Mouse (Mus musculus): Measurements from ENCODE around the gene 2010111I01Rik. TPM values are rescaled to one million over a fixed set of nuclear protein-coding genes. Genes with fewer than 3 reads are reported as not detected.

The 2010111I01Rik gene
- polyA plus RNA-seq, 1 experiment: 22.5 TPM

DNA sequence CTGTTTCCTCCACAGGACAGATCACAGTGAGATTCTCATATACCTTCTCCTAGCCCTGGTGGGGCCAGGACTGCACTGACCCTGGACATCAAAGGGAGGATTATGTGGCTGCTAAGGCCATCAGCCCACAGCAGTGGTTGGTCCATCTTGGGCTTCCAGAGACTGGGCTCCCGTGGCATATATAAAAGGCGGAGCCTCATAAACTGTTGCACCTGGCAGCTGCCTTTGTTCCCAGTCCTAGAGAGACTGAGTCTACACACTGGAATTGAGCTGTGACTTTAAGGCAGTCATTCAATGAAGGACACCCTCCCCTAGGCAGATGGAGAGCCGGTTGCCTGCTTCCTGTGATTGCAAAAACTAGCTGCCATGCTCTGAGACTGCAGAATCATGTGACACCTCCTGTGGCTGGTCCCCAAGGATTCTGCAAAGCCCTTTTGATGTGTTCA lies 337.1 kb downstream of the 2010111I01Rik start:
- Histone ChIP-seq H3K36me3 (ENCODE audit: control insufficient read depth, insufficient read depth, low read length) (peaks cover 19% of the 10 kb centered on the region), H3K27me3 (ENCODE audit: control insufficient read depth, insufficient read depth, low read length) (no peaks in the 10 kb centered on the region), H3K4me3 (ENCODE audit: extremely low read depth, insufficient read depth, insufficient read length) (no peak overlapping the region), H3K4me1 (ENCODE audit: control insufficient read depth, insufficient read depth, insufficient read length) (no peaks in the 10 kb centered on the region), H3K27ac (ENCODE audit: insufficient read depth, low read length) (no peak overlapping the region)
- 58% methylated on average over 3 of the region's 3 CpGs for WGBS
- TF ChIP-seq POLR2A (IDR thresholded peaks at IDR 0.05; ENCODE audit: low read depth, low read length) (no peak), CTCF (IDR thresholded peaks at IDR 0.05; ENCODE audit: extremely low read depth, insufficient read depth, insufficient read length, insufficient replicate concordance) (no peak)
- DNase-seq (ENCODE audit: low read depth in 1 of 2, low spot score in 2 of 2): no peak

- WGBS: 98% methylated on average over 5 of the region's 5 CpGs
- TF ChIP-seq POLR2A (IDR thresholded peaks at IDR 0.05; ENCODE audit: low read depth, low read length) (no peak), CTCF (IDR thresholded peaks at IDR 0.05; ENCODE audit: extremely low read depth, insufficient read depth, insufficient read length, insufficient replicate concordance) (no peak)
- peaks cover 19% of the 10 kb centered on the region for H3K36me3 ChIP-seq (ENCODE audit: control insufficient read depth, insufficient read depth, low read length)
- H3K27me3 ChIP-seq (ENCODE audit: control insufficient read depth, insufficient read depth, low read length): no peaks in the 10 kb centered on the region
- no peak overlapping the region for H3K27ac ChIP-seq (ENCODE audit: insufficient read depth, low read length)
- H3K4me3 ChIP-seq (ENCODE audit: extremely low read depth, insufficient read depth, insufficient read length): no peak overlapping the region
- no peak for DNase-seq (ENCODE audit: low read depth in 1 of 2, low spot score in 2 of 2)
- H3K4me1 ChIP-seq (ENCODE audit: control insufficient read depth, insufficient read depth, insufficient read length): no peaks in the 10 kb centered on the region
Measured at GRCm38 (mm10) chr13:63302381-63302780, 337.7 kb downstream of the 2010111I01Rik start.

DNA sequence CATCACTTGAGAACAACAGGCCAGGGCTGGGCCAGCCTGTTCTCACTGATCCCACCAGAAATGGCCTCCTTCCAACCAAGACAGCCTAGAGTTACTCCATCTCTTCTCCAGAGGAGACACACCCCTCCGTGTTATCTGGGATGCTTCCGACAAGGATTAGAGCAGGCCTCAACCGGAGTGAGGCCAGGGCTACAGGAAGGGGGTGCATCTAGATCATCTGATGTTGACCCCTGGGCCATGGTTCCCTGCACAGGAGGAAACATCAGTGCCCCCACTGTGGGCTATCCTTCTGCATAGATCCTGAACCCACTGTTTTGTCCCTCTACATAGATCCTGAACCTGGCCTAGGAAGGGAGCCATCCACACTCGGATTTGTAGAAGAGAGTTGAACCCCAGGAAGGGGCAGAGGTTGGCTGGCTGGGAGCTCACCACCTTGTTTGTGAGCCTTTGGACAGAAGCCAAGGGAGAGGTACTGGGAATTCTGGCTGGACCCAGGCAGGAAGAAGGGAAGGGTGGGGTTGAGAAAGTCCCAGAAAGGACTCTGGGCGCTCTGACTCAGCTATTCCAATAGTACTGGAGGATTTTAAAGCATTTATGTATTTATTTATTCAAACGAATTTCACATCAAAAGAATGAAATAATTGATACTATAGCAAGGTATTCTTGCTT lies 339.6 kb downstream of the 2010111I01Rik start:
- 85% methylated on average over 6 of the region's 6 CpGs for WGBS
- peaks cover 17% of the 10 kb centered on the region for H3K36me3 ChIP-seq (ENCODE audit: control insufficient read depth, insufficient read depth, low read length)
- no peak overlapping the region for H3K27ac ChIP-seq (ENCODE audit: insufficient read depth, low read length)

GRCm38 (mm10) chr13:63304799-63305159 lies 340.1 kb downstream of the 2010111I01Rik start:
- no peak for TF ChIP-seq CTCF (IDR thresholded peaks at IDR 0.05; ENCODE audit: extremely low read depth, insufficient read depth, insufficient read length, insufficient replicate concordance)
- TF ChIP-seq POLR2A (IDR thresholded peaks at IDR 0.05; ENCODE audit: low read depth, low read length): no peak
- H3K27ac ChIP-seq (ENCODE audit: insufficient read depth, low read length): no peak overlapping the region

More for the DNA sequence above, 339.6 kb downstream of the 2010111I01Rik start:
- no peak for DNase-seq (ENCODE audit: low read depth in 1 of 2, low spot score in 2 of 2)
- TF ChIP-seq POLR2A (IDR thresholded peaks at IDR 0.05; ENCODE audit: low read depth, low read length): no peak
- no peak for TF ChIP-seq CTCF (IDR thresholded peaks at IDR 0.05; ENCODE audit: extremely low read depth, insufficient read depth, insufficient read length, insufficient replicate concordance)
- H3K27me3 ChIP-seq (ENCODE audit: control insufficient read depth, insufficient read depth, low read length): no peaks in the 10 kb centered on the region
- no peaks in the 10 kb centered on the region for H3K4me1 ChIP-seq (ENCODE audit: control insufficient read depth, insufficient read depth, insufficient read length)
- H3K4me3 ChIP-seq (ENCODE audit: extremely low read depth, insufficient read depth, insufficient read length): no peak overlapping the region

DNA sequence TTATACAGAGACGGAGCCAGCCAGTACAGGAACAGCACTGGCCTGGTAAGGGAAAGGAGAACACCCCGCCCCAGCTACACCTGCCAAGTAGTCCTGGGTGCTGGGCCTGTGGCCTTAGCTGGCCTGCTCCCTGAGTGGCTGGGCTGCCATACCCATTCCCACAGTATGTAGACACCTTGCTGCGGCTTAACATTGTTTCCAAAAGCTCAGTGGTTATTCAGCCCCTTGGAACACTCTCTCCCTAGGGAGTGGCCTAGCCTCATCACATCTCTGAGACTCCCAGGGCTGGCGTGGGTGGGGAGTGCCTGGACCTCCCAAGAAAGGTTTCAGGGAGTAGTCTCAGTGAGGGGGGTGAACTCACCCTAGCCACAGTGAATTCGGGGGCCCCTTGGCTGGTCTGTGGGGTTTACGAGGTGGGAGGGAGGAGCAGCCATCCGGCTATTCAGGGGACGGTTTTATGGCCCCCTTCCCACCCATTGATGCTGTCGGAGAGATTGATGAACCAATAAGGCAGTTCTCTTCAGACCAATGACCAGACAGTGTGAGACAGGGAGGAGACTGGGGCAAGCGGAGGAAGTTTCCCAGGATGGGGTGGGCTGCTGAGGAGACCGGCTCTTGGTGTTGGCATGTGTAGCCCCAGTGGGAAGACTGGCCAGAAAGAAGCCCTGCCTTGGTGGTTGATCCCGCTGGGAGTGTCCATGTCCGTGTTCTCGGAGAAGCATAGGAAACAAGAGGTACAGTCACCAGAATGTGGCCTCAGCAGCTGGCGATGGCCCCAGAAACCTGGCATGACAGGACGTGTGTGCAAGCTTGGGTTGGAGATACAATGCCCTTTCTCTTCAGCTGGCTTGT lies 340.7 kb downstream of the 2010111I01Rik start:
- TF ChIP-seq POLR2A (IDR thresholded peaks at IDR 0.05; ENCODE audit: low read depth, low read length) (no peak), CTCF (IDR thresholded peaks at IDR 0.05; ENCODE audit: extremely low read depth, insufficient read depth, insufficient read length, insufficient replicate concordance) (no peak)
- no peaks in the 10 kb centered on the region for H3K27me3 ChIP-seq (ENCODE audit: control insufficient read depth, insufficient read depth, low read length)
- H3K4me3 ChIP-seq (ENCODE audit: extremely low read depth, insufficient read depth, insufficient read length): no peak overlapping the region
- DNase-seq (ENCODE audit: low read depth in 1 of 2, low spot score in 2 of 2): no peak
- no peaks in the 10 kb centered on the region for H3K4me1 ChIP-seq (ENCODE audit: control insufficient read depth, insufficient read depth, insufficient read length)
- no peak overlapping the region for H3K27ac ChIP-seq (ENCODE audit: insufficient read depth, low read length)
- peaks cover 13% of the 10 kb centered on the region for H3K36me3 ChIP-seq (ENCODE audit: control insufficient read depth, insufficient read depth, low read length)
- 89% methylated on average over 16 of the region's 16 CpGs for WGBS

More at GRCm38 (mm10) chr13:63304799-63305159, 340.1 kb downstream of the 2010111I01Rik start:
- H3K36me3 ChIP-seq (ENCODE audit: control insufficient read depth, insufficient read depth, low read length): peaks cover 15% of the 10 kb centered on the region
- H3K4me3 ChIP-seq (ENCODE audit: extremely low read depth, insufficient read depth, insufficient read length): no peak overlapping the region
- no peaks in the 10 kb centered on the region for H3K4me1 ChIP-seq (ENCODE audit: control insufficient read depth, insufficient read depth, insufficient read length)
- no peak for DNase-seq (ENCODE audit: low read depth in 1 of 2, low spot score in 2 of 2)
- 89% methylated on average over 3 of the region's 3 CpGs for WGBS
- no peaks in the 10 kb centered on the region for H3K27me3 ChIP-seq (ENCODE audit: control insufficient read depth, insufficient read depth, low read length)

GRCm38 (mm10) chr13:63306768-63307167 lies 342.1 kb downstream of the 2010111I01Rik start:
- Histone ChIP-seq H3K27ac (ENCODE audit: insufficient read depth, low read length) (no peak overlapping the region), H3K27me3 (ENCODE audit: control insufficient read depth, insufficient read depth, low read length) (no peaks in the 10 kb centered on the region), H3K36me3 (ENCODE audit: control insufficient read depth, insufficient read depth, low read length) (peaks cover 9% of the 10 kb centered on the region), H3K4me3 (ENCODE audit: extremely low read depth, insufficient read depth, insufficient read length) (no peak overlapping the region), H3K4me1 (ENCODE audit: control insufficient read depth, insufficient read depth, insufficient read length) (no peaks in the 10 kb centered on the region)
- DNase-seq (ENCODE audit: low read depth in 1 of 2, low spot score in 2 of 2): no peak
- WGBS: 84% methylated on average over 5 of the region's 5 CpGs
- TF ChIP-seq POLR2A (IDR thresholded peaks at IDR 0.05; ENCODE audit: low read depth, low read length): no peak
- TF ChIP-seq CTCF (IDR thresholded peaks at IDR 0.05; ENCODE audit: extremely low read depth, insufficient read depth, insufficient read length, insufficient replicate concordance): no peak
